In the genomic region with DNA sequence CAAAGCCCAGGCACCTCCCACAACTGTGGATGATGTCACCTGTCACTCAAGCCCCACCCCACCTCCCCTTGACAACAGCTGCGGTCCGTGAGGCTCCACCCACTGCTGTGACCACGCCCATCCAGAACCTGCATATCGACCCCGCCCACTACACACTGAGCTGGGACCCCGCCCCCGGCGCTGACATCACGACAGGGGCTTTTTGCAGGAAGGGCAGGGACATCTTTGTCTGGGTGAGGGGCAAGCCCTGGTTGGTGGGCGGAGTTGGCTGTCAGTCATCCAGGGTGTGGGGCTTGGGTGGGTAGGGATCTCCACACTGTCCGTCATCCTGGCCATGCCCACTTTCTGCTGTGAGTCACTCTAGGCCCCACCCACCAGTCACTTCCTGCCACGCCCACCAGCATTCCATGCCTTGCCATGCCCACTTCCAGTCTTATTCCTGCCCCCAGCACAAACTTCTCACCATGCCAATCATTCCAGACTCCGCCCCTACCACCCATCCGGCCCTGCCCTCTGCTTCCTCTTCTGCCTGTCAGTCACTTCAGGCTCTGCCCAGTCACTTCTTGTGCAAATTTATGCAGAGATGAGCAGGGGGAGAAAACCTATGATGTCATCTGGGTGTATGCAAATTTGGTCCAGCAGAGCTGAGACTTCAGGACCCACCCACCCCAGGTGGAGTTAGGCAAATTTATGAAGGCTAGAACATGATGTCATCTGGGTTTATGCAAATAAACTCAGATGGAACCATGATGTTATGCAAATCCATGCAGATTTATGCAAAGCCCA, we compare ENCODE assay signal across 10 mouse cellular contexts. TPM values are rescaled to one million over a fixed set of nuclear protein-coding genes. Genes with fewer than 3 reads are reported as not detected.
DNase-seq lines count a peak whose midpoint lies in the region; ATAC-seq and TF ChIP-seq lines count a peak whose summit lies in the region.
"Had no signal": no experiment of that assay in that cellular context is flagged by ENCODE, and none has a peak within 500 bp of the region (broad histone marks: within the 10 kb centered on the region; RNA-seq: fewer than 3 reads in every experiment).

No protein-coding gene starts in this region.

- no peak for ATAC-seq in kidney, embryonic 16.5 days (ENCODE audit: low FRiP score, low TSS enrichment)
- ATAC-seq in midbrain, embryonic 15.5 days (replicated peaks): 0 out of 2 replicates have a peak, but pooled peaks have one; percentile 0

- no peak overlapping the region for H3K9ac ChIP-seq in kidney, embryonic 16.5 days (replicated peaks; ENCODE audit: low read length)
- H3K9ac ChIP-seq in ES-E14 (ENCODE audit: insufficient read depth, low read depth, low read length, poor library complexity, severe bottlenecking): no peak overlapping the region
- no peak overlapping the region for H3K9ac ChIP-seq in midbrain, embryonic 15.5 days

- in situ Hi-C loops in ES-E14 (cut with MboI; ENCODE audit: low sequenced_read_pairs in 2 of 2, unreplicated experiment in 2 of 2): no loop called here

- peak; percentile 22 to 43 for DNase-seq in kidney, postnatal 4 days
- DNase-seq in ES-E14 (ENCODE audit: low read depth, low spot score): no peak
- DNase-seq in cerebellum, adult 2 months: peak; percentile 27 to 34
- peak; percentile 80 for DNase-seq in induced T-regulatory cell, adult 2 months (ENCODE audit: low read depth)
- DNase-seq in thymus, adult 2 months: peak; percentile 48
- no peak for DNase-seq in heart, adult 9 months (ENCODE audit: low spot score in 2 of 2)

- no peaks in the 10 kb centered on the region for H3K27me3 ChIP-seq in kidney, embryonic 16.5 days (ENCODE audit: insufficient read depth, low read length)
- no peaks in the 10 kb centered on the region for H3K27me3 ChIP-seq in cerebellum, adult 2 months (ENCODE audit: control insufficient read depth, insufficient read depth, low read length)
- no peaks in the 10 kb centered on the region for H3K27me3 ChIP-seq in midbrain, embryonic 15.5 days (replicated peaks)
- no peaks in the 10 kb centered on the region for H3K27me3 ChIP-seq in thymus, adult 2 months (ENCODE audit: control insufficient read depth, insufficient read depth, low read length)

- no peak overlapping the region for H3K4me3 ChIP-seq in kidney, embryonic 16.5 days (ENCODE audit: low read length)
- no peak overlapping the region for H3K4me3 ChIP-seq in ES-E14 (ENCODE audit: insufficient read depth in 1 of 2, low read depth in 1 of 2, low read length in 2 of 2, poor library complexity in 1 of 2, severe bottlenecking in 1 of 2)
- no peak overlapping the region for H3K4me3 ChIP-seq in cerebellum, adult 2 months (replicated peaks; ENCODE audit: insufficient read depth, low read depth, low read length)
- H3K4me3 ChIP-seq in midbrain, embryonic 15.5 days: no peak overlapping the region
- no peak overlapping the region for H3K4me3 ChIP-seq in thymus, adult 2 months (ENCODE audit: control insufficient read depth, insufficient read depth, low read length)

- H3K4me1 ChIP-seq in kidney, embryonic 16.5 days (ENCODE audit: insufficient read depth, low read length): peaks cover 2% of the 10 kb centered on the region; the same call in 1 of the 2 replicates
- no peaks in the 10 kb centered on the region for H3K4me1 ChIP-seq in ES-E14 (ENCODE audit: control insufficient read depth in 2 of 2, insufficient read depth in 2 of 2, low read length in 2 of 2, poor library complexity in 1 of 2)
- H3K4me1 ChIP-seq in cerebellum, adult 2 months (ENCODE audit: control insufficient read depth, insufficient read depth, low read length): no peaks in the 10 kb centered on the region
- peaks cover 5% of the 10 kb centered on the region for H3K4me1 ChIP-seq in midbrain, embryonic 15.5 days
- H3K4me1 ChIP-seq in thymus, adult 2 months (replicated peaks; ENCODE audit: control insufficient read depth, insufficient read depth, low read length): no peaks in the 10 kb centered on the region; the same call in 1 of the 2 replicates

- no peak for TF ChIP-seq CTCF in cerebellum, adult 2 months (IDR thresholded peaks at IDR 0.05; ENCODE audit: borderline replicate concordance, insufficient read depth, low read depth, low read length)
- no peak for TF ChIP-seq CTCF in thymus, adult 2 months (IDR thresholded peaks at IDR 0.05; ENCODE audit: borderline replicate concordance, control insufficient read depth, extremely low read depth, insufficient read depth, low read length, poor library complexity)

- no peak for TF ChIP-seq POLR2A in cerebellum, adult 2 months (IDR thresholded peaks at IDR 0.05; ENCODE audit: borderline replicate concordance, insufficient read depth, low read length)
- no peak for TF ChIP-seq POLR2A in thymus, adult 2 months (IDR thresholded peaks at IDR 0.05; ENCODE audit: control insufficient read depth, extremely low read depth, insufficient read depth, low read length, poor library complexity)

- WGBS in kidney, embryonic 16.5 days: 94% methylated on average over 14 of the region's 14 CpGs
- 94% methylated on average over 14 of the region's 14 CpGs for WGBS in cerebellum, adult 2 months
- 95% methylated on average over 14 of the region's 14 CpGs for WGBS in midbrain, embryonic 15.5 days
- 98% methylated on average over 14 of the region's 14 CpGs for WGBS in thymus, adult 2 months

- H3K36me3 ChIP-seq in kidney, embryonic 16.5 days (ENCODE audit: insufficient read depth, low read length): peaks cover 24% of the 10 kb centered on the region; the same call in 1 of the 2 replicates
- peaks cover 26% of the 10 kb centered on the region; the same call in 1 of the 2 replicates for H3K36me3 ChIP-seq in ES-E14 (ENCODE audit: control insufficient read depth, insufficient read depth, low read length, poor library complexity, severe bottlenecking)
- H3K36me3 ChIP-seq in midbrain, embryonic 15.5 days (replicated peaks): no peaks in the 10 kb centered on the region
- no peaks in the 10 kb centered on the region for H3K36me3 ChIP-seq in thymus, adult 2 months (ENCODE audit: control insufficient read depth, insufficient read depth, low read length)

- peaks cover 70% of the 10 kb centered on the region for H3K9me3 ChIP-seq in kidney, embryonic 16.5 days (ENCODE audit: low read length)
- H3K9me3 ChIP-seq in ES-E14 (ENCODE audit: control insufficient read depth, insufficient read depth, low read depth, low read length): peaks cover under 1% of the 10 kb centered on the region; the same call in 1 of the 2 replicates
- peaks cover 12% of the 10 kb centered on the region; the same call in 1 of the 2 replicates for H3K9me3 ChIP-seq in midbrain, embryonic 15.5 days

- H3K4me2 ChIP-seq in kidney, embryonic 16.5 days (replicated peaks; ENCODE audit: low read depth, low read length): no peak overlapping the region
- no peak overlapping the region for H3K4me2 ChIP-seq in midbrain, embryonic 15.5 days

- no peak overlapping the region for H3K27ac ChIP-seq in kidney, embryonic 16.5 days (ENCODE audit: low read length)
- peak overlapping the region; percentile 74; the same call in 1 of the 2 replicates for H3K27ac ChIP-seq in ES-E14 (ENCODE audit: insufficient read depth, low read depth, low read length, poor library complexity, severe bottlenecking)
- H3K27ac ChIP-seq in cerebellum, adult 2 months (ENCODE audit: insufficient read depth, low read length): no peak overlapping the region
- no peak overlapping the region for H3K27ac ChIP-seq in midbrain, embryonic 15.5 days
- H3K27ac ChIP-seq in thymus, adult 2 months (ENCODE audit: control insufficient read depth, insufficient read depth, low read length): no peak overlapping the region

TF ChIP-seq in ES-E14, 5 proteins besides CTCF, POLR2A, EP300 and RAD21:
- TF ChIP-seq CHD2 (IDR thresholded peaks at IDR 0.05; ENCODE audit: low read depth, low read length) (no peak), MAFK (IDR thresholded peaks at IDR 0.05; ENCODE audit: insufficient read depth, low read depth, low read length) (no peak; the same call in 1 of the 2 replicates), HCFC1 (IDR thresholded peaks at IDR 0.05; ENCODE audit: borderline replicate concordance, insufficient read depth, low read length) (no peak), ZC3H11A (IDR thresholded peaks at IDR 0.05; ENCODE audit: borderline replicate concordance, low read depth, low read length) (no peak), ZNF384 (IDR thresholded peaks at IDR 0.05; ENCODE audit: low read depth, low read length) (no peak)

RNA-seq across cellular contexts. Expression of gene Il3ra, which starts 2.0 kb away (rescaled TPM):
- 6.9 and 7.0 TPM in 2 replicates for polyA plus RNA-seq in kidney, embryonic 16.5 days (2015; fragmentation: Nextera tagmentation; extraction: Ambion mirVana)
- 5.8 and 13.1 TPM in 2 replicates for total RNA-seq in ES-E14 (2012; rRNA removed)
- 4.2 and 6.2 TPM in 2 replicates for polyA plus RNA-seq in cerebellum, adult 2 months (2012; rRNA removed)
- polyA plus RNA-seq in midbrain, embryonic 15.5 days (2015; fragmentation: Nextera tagmentation; extraction: Ambion mirVana): 2.1 and 4.0 TPM in 2 replicates
- 53.9 and 69.0 TPM in 2 replicates for polyA plus RNA-seq in thymus, adult 2 months (2012; rRNA removed)

RNA-seq across cellular contexts. Expression of gene Olfr31, which starts 25.4 kb away (rescaled TPM):
- not detected in 2 replicates for polyA plus RNA-seq in kidney, embryonic 16.5 days (2015; fragmentation: Nextera tagmentation; extraction: Ambion mirVana)
- total RNA-seq in ES-E14 (2012; rRNA removed): 0.13 and 0.85 TPM in 2 replicates
- 0.26 and 0.73 TPM in 2 replicates for polyA plus RNA-seq in cerebellum, adult 2 months (2012; rRNA removed)
- polyA plus RNA-seq in midbrain, embryonic 15.5 days (2015; fragmentation: Nextera tagmentation; extraction: Ambion mirVana): 0.04 and 0.12 TPM in 2 replicates
- polyA plus RNA-seq in thymus, adult 2 months (2012; rRNA removed): not detected in 2 replicates
- polyA plus RNA-seq: large intestine, adult 2 months; neural tube, embryonic 14.5 days had no signal

RNA-seq across cellular contexts. Expression of gene Olfr721-ps1, which starts 53.1 kb away (rescaled TPM):
- polyA plus RNA-seq in kidney, embryonic 16.5 days (2015; fragmentation: Nextera tagmentation; extraction: Ambion mirVana): not detected in 2 replicates
- total RNA-seq in ES-E14 (2012; rRNA removed): not detected in 2 replicates
- not detected in 2 replicates for polyA plus RNA-seq in cerebellum, adult 2 months (2012; rRNA removed)
- polyA plus RNA-seq in midbrain, embryonic 15.5 days (2015; fragmentation: Nextera tagmentation; extraction: Ambion mirVana): not detected in 2 replicates
- not detected in 2 replicates for polyA plus RNA-seq in thymus, adult 2 months (2012; rRNA removed)
- polyA plus RNA-seq: large intestine, adult 2 months; neural tube, embryonic 14.5 days had no signal

Comparison
In these comparisons a context has a peak if more than half of its experiments do, and no peak if none do; other contexts are left out.
1. DNase-seq: peak in kidney, postnatal 4 days (2 of 2), cerebellum, adult 2 months (2 of 2), induced T-regulatory cell, adult 2 months (single experiment) and thymus, adult 2 months (single experiment); none in ES-E14 (single experiment) and heart, adult 9 months (0 of 2).